Mouse (Mus musculus): ENCODE data around the gene Fbln1. TPM values are rescaled to one million over a fixed set of nuclear protein-coding genes. Genes with fewer than 3 reads are reported as not detected.

Gene Fbln1
- 258 and 267 TPM in 2 replicates for polyA plus RNA-seq (2015; fragmentation: Nextera tagmentation; extraction: Ambion mirVana)

DNA sequence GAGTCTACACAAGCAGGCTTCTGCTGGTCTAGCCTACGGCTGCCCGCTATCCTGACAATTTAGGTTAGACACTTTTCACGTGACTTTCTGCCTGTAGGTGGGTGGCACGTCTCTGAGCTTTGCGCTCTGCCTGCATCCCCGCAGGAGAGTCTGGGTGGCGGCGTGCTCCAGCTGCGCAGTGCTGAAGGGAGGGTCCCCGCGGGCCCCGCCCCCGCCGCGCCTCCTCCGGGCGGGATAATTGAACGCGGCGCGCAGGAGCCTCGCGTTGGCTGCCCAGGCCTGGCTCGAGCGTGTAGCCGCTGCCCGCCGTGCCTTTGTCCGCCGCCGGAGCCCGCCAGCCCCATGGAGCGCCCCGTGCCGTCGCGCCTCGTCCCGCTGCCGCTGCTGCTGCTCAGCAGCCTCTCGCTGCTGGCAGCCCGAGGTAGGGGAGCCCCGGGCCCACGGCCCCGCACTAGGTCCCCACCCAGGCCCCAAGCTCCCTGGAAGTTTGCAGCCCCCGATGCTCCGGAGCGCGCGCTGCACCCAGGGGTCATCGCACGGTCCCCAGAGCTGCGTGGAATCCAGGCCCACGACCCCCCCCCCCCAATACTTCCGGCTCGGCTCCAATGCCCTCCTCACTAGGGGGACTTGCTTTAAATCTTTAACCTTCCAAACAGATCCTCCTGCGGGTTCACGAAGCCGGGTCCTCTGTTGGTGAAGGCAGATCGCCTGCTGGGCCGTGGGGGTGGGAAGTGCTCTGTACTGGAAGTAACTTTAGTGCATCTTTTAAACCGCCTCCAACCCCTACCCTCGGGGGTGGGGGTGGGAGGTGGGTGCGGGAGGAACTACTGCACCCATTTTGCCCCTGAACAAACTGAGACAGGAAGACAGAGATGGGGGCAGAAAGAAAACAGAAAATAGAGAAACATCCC, at the start of gene Fbln1:
Gene Fbln1 (plus strand): TSS at position 158 of the 911 bp plus-strand sequence.
- H3K9ac ChIP-seq, result peak within 1 kb of the TSS; percentile 71
- no peaks in the 10 kb centered on the region for H3K27me3 ChIP-seq
- peaks cover 64% of the 10 kb centered on the region for H3K4me1 ChIP-seq
- H3K4me3 ChIP-seq, result peak within 1 kb of the TSS; percentile 76
- no peaks in the 10 kb centered on the region for H3K9me3 ChIP-seq
- H3K4me2 ChIP-seq, result peak within 1 kb of the TSS; percentile 93
- WGBS, result 1% methylated on average over 63 of the region's 64 CpGs
- ATAC-seq (ENCODE audit: insufficient number of reproducible peaks, low FRiP score, low TSS enrichment, low read depth), result peak; percentile 81
- H3K36me3 ChIP-seq, result no peaks in the 10 kb centered on the region
- H3K27ac ChIP-seq, result peak within 1 kb of the TSS; percentile 85

DNA sequence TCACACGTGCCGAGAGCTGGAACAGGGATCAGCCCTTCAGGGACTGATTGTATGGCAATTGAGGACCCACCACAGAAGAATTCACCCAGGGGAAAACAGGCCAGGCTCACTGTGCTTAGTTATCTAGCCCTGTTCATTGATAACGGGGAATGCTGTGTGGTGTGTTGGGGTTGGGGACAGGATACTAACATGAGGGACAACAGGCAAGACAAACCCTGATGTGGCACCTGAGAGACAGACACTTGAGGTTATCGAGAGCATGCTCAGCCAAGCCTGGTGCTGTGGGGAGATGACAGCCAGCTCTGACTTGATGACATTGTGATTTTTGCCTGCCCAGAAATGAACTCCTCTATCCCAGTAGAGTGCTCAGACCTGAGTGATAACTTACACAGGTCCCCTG, 49.6 kb upstream of the Fbln1 start:
- peaks cover 19% of the 10 kb centered on the region; the same call in 1 of the 2 replicates for H3K4me1 ChIP-seq
- no peak overlapping the region for H3K27ac ChIP-seq
- no peaks in the 10 kb centered on the region for H3K9me3 ChIP-seq
- WGBS, result 50% methylated on average over 4 of the region's 4 CpGs
- no peaks in the 10 kb centered on the region for H3K27me3 ChIP-seq
- no peak overlapping the region for H3K9ac ChIP-seq
- no peak for ATAC-seq (ENCODE audit: insufficient number of reproducible peaks, low FRiP score, low TSS enrichment, low read depth)
- no peak overlapping the region for H3K4me3 ChIP-seq
- H3K36me3 ChIP-seq, result no peaks in the 10 kb centered on the region
- H3K4me2 ChIP-seq, result no peak overlapping the region

DNA sequence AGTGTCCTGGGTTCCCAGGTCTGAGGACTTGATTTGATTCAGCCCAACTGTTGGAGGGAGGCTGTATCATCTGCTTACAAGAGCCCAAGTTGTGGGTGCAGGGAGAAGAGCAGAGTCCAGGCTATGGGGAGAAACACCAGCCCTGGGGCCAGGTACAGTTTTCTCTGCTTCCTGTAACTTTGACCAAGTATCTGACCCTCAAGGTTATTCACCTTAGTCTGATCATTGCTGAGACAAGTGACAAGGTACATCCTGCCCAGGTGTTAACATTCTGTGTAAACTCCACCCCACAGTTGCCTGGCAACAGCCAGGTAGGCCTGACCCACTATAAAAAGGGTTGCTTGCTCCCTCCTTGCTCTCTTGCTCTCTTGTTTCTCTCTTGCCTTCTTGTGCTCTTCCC, 44.3 kb upstream of the Fbln1 start:
- H3K4me3 ChIP-seq, result no peak overlapping the region
- no peaks in the 10 kb centered on the region for H3K36me3 ChIP-seq
- no peak overlapping the region for H3K9ac ChIP-seq
- no peak for ATAC-seq (ENCODE audit: insufficient number of reproducible peaks, low FRiP score, low TSS enrichment, low read depth)
- no peak overlapping the region for H3K27ac ChIP-seq
- no peaks in the 10 kb centered on the region for H3K9me3 ChIP-seq
- no peak overlapping the region for H3K4me2 ChIP-seq
- no peaks in the 10 kb centered on the region for H3K27me3 ChIP-seq
- H3K4me1 ChIP-seq, result peaks cover 40% of the 10 kb centered on the region

DNA sequence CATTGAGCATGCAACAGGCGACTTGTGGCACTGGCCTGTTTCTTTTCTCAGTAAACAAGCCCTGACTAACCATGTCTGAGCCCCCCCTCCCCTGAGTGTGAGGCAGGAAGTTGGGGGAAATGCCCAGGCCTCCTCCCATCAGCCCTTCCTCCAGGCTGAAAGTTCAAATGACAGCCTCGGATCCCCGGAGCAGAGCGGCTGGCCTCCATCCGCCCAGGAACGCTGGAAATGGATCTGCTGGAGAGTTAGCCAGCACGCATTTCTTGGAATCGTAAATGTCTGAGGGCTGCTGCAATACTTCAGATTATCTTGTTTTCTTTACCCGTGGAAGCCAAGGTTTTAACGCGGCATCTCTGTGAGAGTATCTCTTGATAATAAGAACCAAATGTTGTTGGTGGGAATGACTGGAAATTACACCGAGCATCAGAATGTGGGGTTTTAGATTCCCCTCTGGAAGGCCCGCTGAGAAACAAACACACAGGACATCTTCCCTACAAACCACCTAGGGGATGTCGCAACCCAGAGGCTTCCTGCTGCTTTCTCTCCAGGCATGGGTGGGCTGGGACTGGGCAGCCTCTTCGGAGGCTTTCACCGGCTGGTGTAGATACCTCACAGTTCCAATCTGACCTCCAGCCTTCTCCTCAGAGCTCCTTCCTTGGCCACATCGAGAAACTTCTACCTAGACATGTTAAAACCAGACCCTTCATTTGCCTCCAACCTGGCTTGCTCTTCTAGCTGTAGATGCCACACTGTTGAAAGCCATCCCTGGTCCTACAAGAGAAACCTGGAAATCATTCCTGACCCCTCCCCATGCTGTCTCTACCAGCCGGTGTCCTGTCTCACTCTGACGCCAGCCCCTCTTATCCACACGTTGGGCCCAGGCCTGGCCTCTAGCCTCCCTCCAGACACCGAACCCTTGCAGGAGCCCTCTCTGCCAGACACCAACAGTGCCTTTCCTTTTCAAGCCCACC, 42.8 kb upstream of the Fbln1 start:
- 28% methylated on average over 21 of the region's 21 CpGs for WGBS
- Histone ChIP-seq H3K4me2 (no peak overlapping the region), H3K4me3 (no peak overlapping the region), H3K36me3 (no peaks in the 10 kb centered on the region), H3K4me1 (peaks cover 49% of the 10 kb centered on the region), H3K27me3 (no peaks in the 10 kb centered on the region), H3K9ac (no peak overlapping the region), H3K9me3 (no peaks in the 10 kb centered on the region), H3K27ac (peak overlapping the region; percentile 68)
- no peak for ATAC-seq (ENCODE audit: insufficient number of reproducible peaks, low FRiP score, low TSS enrichment, low read depth)

DNA sequence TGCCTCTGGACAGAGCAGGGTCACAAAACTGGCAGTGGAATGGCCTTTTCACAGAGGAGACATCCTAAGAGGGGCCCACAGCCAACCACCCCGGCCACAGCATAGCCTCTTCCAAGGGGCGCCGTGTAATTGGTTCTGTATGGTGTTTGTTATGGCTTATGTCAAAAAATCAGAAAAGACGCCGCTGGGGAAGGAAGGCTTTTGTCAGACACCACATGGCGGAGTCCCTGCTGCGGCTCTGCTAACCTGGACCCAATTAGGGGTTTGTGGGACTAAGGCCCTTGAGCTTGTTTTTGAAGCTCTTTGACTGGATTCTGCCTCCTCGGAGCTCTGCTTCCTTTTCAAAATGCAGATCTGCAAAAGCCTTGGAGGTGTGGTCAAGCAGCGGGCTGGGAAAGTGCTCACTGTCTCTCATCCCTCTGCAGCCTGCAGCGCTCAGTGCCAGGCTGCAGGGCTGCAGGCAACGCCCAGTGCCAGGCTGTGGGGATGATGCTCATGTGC, 39.3 kb upstream of the Fbln1 start:
- Histone ChIP-seq H3K4me1 (peaks cover 51% of the 10 kb centered on the region), H3K9ac (no peak overlapping the region), H3K4me3 (no peak overlapping the region)

DNA sequence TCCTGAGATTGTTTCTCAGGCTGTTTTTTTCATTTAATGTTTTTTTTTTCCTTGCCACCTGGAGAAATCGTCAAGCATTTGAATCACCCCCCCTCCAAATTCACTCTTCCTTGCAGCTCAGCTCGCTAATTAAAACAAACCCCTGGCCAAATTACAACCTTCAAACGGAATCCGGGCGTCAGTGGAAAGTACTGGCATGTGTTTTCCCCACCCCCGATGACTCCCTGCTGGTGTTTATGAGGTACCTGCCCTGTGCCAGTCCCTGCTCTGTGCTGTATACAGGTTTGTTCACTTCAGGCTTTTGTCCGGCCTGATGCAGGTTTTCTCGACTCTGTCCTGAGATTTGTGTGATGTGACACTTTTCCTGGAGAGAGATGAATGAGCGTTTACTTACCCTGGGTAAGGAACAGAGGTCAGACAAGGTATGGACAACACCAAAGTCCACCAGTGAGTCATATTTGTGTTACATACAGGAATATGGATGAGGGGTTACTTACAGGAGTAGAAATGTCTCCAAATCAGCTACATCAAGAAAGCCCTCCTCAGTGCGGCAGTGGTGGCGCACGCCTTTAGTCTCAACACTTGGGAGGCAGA, 38.6 kb upstream of the Fbln1 start:
- H3K4me1 ChIP-seq, result peaks cover 55% of the 10 kb centered on the region
- H3K36me3 ChIP-seq, result no peaks in the 10 kb centered on the region
- no peak overlapping the region for H3K9ac ChIP-seq
- ATAC-seq (ENCODE audit: insufficient number of reproducible peaks, low FRiP score, low TSS enrichment, low read depth), result no peak
- no peaks in the 10 kb centered on the region for H3K27me3 ChIP-seq
- H3K9me3 ChIP-seq, result no peaks in the 10 kb centered on the region
- H3K4me3 ChIP-seq, result no peak overlapping the region
- H3K27ac ChIP-seq, result peak overlapping the region; percentile 83
- H3K4me2 ChIP-seq, result no peak overlapping the region
- WGBS, result 28% methylated on average over 12 of the region's 12 CpGs

More for the DNA sequence above, 39.3 kb upstream of the Fbln1 start:
- Histone ChIP-seq H3K36me3 (no peaks in the 10 kb centered on the region), H3K4me2 (no peak overlapping the region; the same call in 1 of the 2 replicates), H3K27me3 (no peaks in the 10 kb centered on the region), H3K9me3 (no peaks in the 10 kb centered on the region), H3K27ac (peak overlapping the region; percentile 83)
- 14% methylated on average over 11 of the region's 11 CpGs for WGBS
- ATAC-seq (ENCODE audit: insufficient number of reproducible peaks, low FRiP score, low TSS enrichment, low read depth), result peak; percentile 37; the same call in 1 of the 2 replicates

DNA sequence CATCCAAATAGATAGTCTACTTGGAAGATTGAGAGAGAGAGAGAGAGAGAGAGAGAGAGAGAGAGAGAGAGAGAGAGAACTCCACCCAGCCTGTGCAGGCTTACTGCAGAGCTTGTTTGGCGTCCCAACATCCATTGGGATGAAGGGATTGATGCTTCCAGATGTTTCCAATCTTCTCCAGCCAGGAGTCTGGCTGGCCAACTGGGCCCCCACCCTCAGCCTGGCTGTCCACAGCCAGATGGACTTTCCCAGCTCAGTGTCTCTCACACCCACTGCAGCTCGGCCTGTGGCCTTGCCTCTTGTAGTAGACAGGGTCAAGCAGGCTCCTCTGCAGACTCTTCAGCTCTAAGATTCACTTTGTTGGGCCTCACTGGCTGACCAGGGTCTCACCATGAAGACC, 33.7 kb upstream of the Fbln1 start:
- no peaks in the 10 kb centered on the region for H3K36me3 ChIP-seq
- H3K27me3 ChIP-seq, result no peaks in the 10 kb centered on the region
- H3K27ac ChIP-seq, result 0 out of 2 replicates have a peak overlapping the region, but pooled peaks have one; percentile 22
- WGBS, result 52% methylated on average over 2 of the region's 2 CpGs
- no peak overlapping the region for H3K4me3 ChIP-seq
- no peaks in the 10 kb centered on the region for H3K9me3 ChIP-seq
- 0 out of 2 replicates have a peak, but pooled peaks have one; percentile 22 for ATAC-seq (ENCODE audit: insufficient number of reproducible peaks, low FRiP score, low TSS enrichment, low read depth)
- H3K4me2 ChIP-seq, result no peak overlapping the region
- peaks cover 15% of the 10 kb centered on the region for H3K4me1 ChIP-seq
- H3K9ac ChIP-seq, result no peak overlapping the region

DNA sequence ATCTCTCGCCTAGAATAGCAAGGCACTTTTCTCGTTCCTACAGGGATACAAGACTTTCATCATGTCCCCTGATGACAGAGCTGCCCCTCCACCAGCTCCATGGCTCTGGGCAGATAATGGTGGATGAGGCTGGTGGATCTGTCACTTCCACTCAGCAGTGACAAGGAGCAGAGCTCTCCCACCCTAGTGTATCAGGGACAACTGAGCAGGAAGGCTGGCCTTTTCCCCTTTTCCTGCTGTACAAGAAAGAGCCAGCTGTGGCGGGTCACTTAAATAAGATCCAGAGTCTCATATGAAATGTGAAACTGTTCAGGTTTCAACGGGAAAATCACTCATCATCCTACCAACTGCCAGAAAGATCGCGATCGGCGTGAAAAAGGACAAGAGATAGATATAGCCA, 32.3 kb upstream of the Fbln1 start:
- no peak overlapping the region for H3K4me3 ChIP-seq
- no peaks in the 10 kb centered on the region for H3K36me3 ChIP-seq
- H3K4me2 ChIP-seq, result no peak overlapping the region
- no peak for ATAC-seq (ENCODE audit: insufficient number of reproducible peaks, low FRiP score, low TSS enrichment, low read depth)
- H3K27me3 ChIP-seq, result no peaks in the 10 kb centered on the region
- H3K4me1 ChIP-seq, result peaks cover 8% of the 10 kb centered on the region
- 0 out of 2 replicates have a peak overlapping the region, but pooled peaks have one; percentile 2 for H3K27ac ChIP-seq
- no peak overlapping the region for H3K9ac ChIP-seq
- WGBS, result 55% methylated on average over 8 of the region's 8 CpGs
- H3K9me3 ChIP-seq, result no peaks in the 10 kb centered on the region

DNA sequence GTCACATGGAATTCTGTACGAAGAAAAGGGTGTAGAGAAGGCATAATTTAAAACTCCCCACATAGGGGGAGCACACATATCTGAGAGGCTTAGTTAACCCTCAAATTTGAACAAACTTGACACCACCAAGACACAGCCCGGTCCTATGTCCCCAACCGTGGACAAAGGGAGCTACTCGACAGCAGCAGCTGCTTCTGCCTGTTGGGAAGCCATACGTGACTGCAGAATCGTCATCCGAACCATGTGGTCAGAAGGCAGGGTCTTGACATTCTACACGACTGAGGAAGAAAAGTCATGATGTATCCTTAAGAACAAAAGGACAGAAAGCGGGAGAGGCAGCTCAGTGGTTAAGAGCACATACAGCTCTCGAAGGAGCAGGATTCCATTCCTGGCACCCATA, 31.7 kb upstream of the Fbln1 start:
- no peak overlapping the region for H3K27ac ChIP-seq

DNA sequence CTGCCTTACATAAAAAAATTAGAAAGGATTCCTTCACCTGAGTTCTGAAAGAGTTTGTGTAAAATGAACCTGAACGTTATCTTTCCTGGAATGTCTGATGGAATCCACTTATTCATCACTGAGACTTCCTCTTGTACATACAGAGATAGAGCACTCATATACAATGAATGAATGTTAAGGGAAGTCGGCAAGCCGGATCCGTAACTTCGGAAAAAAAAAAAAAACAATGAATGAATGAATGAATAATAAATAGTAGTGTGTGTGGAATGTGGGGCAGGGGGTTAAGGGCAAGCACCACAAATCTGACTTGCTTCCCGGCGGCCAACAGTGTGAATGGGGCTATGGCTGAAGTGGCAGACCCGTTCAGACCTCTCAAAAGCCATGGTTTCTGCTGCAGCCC, 28.2 kb upstream of the Fbln1 start:
- Histone ChIP-seq H3K9ac (no peak overlapping the region), H3K27me3 (no peaks in the 10 kb centered on the region), H3K4me2 (no peak overlapping the region), H3K27ac (no peak overlapping the region), H3K4me1 (peaks cover 23% of the 10 kb centered on the region), H3K4me3 (no peak overlapping the region), H3K9me3 (no peaks in the 10 kb centered on the region), H3K36me3 (no peaks in the 10 kb centered on the region)
- 80% methylated on average over 8 of the region's 8 CpGs for WGBS
- ATAC-seq (ENCODE audit: insufficient number of reproducible peaks, low FRiP score, low TSS enrichment, low read depth), result no peak

More for the DNA sequence above, 31.7 kb upstream of the Fbln1 start:
- Histone ChIP-seq H3K4me2 (no peak overlapping the region), H3K4me3 (no peak overlapping the region), H3K9ac (no peak overlapping the region), H3K36me3 (no peaks in the 10 kb centered on the region), H3K9me3 (no peaks in the 10 kb centered on the region), H3K27me3 (no peaks in the 10 kb centered on the region), H3K4me1 (peaks cover 14% of the 10 kb centered on the region)
- WGBS, result 69% methylated on average over 10 of the region's 10 CpGs
- no peak for ATAC-seq (ENCODE audit: insufficient number of reproducible peaks, low FRiP score, low TSS enrichment, low read depth)

DNA sequence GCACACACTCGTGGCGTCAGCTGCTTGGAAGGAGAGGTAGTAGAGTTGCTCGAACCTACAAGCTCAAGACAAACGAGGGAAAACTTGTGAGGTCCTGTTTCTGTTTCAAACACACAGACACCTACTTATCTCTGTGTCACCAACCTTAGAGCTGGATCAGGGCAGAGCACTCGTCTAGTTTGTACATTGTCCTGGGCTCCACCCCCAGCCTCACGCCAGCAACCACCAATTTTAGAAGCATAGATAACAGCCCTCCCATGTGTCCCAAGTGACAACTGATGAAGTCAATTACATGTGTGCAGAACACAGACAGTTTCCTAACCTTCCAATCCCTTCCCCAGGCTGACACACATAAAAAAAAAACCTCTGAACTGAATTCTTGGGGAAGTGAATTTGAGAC, 27.6 kb upstream of the Fbln1 start:
- Histone ChIP-seq H3K27ac (no peak overlapping the region), H3K9me3 (no peaks in the 10 kb centered on the region), H3K27me3 (no peaks in the 10 kb centered on the region), H3K36me3 (no peaks in the 10 kb centered on the region), H3K9ac (no peak overlapping the region), H3K4me3 (no peak overlapping the region), H3K4me1 (peaks cover 23% of the 10 kb centered on the region), H3K4me2 (no peak overlapping the region)
- ATAC-seq (ENCODE audit: insufficient number of reproducible peaks, low FRiP score, low TSS enrichment, low read depth), result no peak
- 66% methylated on average over 6 of the region's 6 CpGs for WGBS

Data from limb, embryonic 15.5 days (tissue).